Mouse (Mus musculus) testis, postnatal 10 days (tissue): ENCODE results near the gene Pcgf3.
"Not testable (repeated sequence)": the region's sequence is repeated elsewhere in the genome, so short reads cannot be mapped to it uniquely, and the experiment has no call there.

ENCODE experiments used
- DNase-seq: peaks from one replicate; pipeline ENCODE4 v3.0.0; 2021; ENCODE audit warnings: low spot score

Gene Pcgf3

DNA sequence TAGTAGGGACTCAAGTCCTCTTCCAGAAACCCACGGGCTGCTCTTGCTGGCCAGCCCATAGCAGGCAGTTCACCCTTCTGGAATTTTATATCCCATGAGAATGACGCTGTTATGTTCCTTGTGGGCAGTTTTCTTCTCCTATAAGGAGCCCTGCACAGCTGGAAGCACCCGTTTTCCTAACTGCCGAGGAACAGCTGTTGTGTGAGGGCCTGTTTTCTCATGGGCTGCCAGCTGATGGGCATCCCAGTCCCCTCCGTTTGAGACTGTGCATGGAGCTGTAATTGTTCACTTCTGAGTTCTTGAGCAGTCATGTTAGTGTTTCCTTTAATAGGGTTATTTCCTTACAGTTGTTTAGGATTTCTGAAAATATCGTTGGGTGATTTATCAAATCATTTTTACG, 8.6 kb downstream of the Pcgf3 start:
- no peak for DNase-seq

DNA sequence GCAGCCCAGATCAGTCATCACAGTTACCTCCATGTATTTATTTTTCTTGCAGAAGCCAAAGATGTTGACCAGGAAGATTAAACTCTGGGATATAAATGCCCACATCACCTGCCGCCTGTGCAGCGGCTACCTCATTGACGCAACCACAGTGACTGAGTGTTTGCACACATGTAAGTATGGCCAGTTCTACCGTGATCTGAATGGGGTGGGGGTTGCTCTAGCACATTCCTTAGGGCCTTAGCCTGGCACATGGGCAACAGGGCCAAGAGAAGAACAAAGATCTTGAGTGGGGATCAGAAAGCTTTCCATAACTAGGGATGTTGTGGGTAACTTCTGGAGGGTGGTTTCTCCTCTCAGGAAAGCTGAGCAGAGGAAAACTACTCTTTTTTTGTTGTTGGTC, 12.7 kb downstream of the Pcgf3 start:
- no peak for DNase-seq

DNA sequence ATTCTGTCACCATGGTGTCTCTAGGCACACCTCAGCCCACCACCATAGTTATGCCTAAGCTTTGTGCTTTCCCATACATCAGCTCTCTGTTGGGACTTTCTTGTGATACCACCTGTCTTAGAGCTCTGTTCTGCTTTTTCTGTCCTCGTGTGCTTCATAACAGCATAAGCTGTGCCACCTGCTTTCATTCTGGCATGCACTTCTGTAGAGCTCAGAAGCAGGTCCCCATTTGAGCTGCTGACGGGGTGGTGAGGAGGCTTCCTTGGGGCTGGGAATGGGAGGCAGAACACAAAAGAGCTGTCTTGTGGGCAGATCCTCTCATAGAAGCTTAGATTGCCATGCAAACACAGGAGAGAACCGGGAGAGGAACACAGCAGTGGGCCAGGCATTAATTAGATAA, 14.9 kb downstream of the Pcgf3 start:
- no peak for DNase-seq

DNA sequence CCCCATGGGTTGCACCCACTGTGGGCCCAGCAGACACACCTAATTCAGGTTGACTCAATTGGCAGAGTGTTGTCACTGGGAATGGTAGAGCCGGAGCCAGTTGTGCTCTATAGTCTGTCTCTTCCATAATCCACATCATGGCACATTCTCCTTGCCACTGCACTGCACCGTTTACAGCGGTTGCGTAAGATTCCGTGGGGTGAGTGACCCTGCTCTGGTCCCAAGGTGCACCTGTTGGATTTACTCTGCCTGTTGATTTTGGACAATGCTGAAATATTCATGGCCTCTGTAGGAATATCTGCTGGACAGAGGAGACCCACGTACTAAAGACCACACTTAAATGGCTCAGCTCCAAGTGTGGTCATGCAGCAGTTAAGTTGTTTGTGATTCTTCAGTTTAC, 22.0 kb downstream of the Pcgf3 start:
- DNase-seq, result no peak

DNA sequence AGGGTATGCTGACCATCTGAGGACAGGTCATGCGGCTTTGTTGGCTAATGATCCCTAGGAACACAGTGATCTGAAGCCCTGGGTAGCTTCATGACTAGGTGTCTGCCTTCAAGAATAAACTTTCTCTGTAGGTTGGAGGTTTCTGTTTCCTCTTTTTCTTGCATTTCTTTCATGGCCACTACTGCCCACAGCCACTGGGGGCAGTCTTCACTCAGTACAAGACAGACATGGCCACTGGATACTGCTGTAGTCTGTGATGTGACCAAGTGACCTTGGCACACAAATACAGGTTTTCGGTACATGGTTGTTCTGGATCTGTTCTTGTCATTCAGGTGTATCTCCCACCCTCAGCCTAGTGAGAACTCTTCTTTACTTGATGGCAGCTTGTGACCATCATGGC, 24.2 kb downstream of the Pcgf3 start:
- DNase-seq, result no peak

DNA sequence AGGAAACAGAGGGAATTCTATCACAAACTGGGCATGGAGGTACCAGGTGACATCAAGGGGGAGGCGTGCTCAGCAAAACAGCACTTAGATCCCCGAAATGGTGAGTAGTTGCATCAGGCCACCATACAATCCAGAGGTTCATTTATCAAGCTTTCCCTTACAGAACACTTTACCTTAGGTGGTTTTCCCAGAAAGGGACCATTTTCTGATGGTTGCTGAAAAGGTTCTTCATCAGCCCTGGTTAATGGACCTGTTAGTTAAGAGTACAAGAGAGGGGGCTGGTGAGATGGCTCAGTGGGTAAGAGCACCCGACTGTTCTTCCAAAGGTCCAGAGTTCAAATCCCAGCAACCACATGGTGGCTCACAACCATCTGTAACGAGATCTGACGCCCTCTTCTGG, 25.1 kb downstream of the Pcgf3 start:
- not testable (repeated sequence) for DNase-seq

DNA sequence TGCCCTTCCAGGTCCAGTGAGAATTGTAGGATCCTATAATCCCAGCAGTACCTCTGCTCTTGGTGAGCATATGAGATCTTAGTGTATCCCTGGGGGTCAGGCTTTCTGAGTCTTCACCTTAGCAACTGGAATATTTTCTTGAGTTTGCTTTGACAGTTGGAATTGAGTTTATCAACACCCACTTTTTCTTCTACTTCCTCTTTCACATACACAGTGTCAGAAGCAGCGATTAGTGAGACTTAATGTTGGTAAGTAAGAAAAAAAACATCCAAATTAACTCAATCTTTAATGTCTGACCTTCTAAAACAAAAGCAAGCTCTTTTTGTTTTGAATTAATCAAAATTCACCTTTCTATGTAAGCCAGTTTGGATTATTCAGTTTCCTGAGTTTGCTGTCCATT, 40.5 kb downstream of the Pcgf3 start:
- no peak for DNase-seq

DNA sequence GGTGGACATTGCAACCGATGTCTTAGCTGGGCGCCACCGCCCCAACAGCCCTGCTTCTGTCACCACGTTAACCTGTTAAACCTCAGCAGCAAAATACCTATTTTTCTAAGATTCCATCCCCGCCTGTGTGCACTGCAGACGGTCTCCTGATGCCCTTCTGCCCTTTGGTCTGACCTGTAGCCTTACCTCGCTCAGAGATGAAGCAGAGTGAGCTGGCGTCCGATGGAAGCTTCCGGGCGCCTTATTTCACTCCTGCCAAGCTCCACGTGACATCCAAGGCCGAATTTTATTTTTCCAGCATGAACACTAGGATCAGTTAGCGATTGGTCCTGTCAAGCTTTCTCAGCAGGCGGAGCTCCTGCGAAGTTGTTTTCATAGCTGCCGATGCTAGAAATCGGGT, 41.3 kb downstream of the Pcgf3 start:
- no peak for DNase-seq

DNA sequence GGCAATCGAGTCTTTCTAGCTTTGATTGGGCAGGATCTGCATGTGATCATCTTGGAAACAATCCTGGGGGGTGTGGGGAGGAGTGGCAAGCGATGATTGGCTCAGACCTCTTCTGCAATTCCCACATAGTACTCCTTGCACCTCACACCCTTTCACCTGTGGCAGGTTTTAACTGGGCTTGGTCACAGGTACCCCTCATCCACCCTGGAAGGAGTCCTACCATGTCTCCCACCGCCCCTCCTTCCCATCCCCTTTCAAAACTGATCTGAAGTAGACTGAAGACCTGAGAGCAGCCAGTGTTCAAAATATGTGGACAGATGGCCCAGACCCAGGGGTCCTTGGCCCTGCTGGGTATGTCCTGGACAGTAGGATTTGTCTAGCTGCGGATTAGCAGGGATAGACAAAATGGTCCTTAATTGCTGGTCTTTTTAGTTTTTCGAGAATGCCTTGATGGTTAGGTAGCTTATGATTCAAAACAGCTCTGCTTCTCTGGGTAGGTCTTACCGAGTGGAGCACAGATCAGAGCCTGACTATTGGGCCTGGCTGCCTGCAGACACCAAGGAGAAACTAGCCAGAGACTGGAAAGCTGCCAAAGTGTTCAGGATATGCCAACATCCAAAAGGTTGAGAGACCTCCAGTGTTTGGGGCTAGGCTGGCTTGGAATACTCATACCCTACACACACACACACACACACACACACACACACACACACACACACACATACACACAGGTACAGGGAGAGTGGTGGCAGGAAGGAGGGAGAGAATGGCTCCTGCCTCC, 54.7 kb downstream of the Pcgf3 start:
- DNase-seq, result no peak

DNA sequence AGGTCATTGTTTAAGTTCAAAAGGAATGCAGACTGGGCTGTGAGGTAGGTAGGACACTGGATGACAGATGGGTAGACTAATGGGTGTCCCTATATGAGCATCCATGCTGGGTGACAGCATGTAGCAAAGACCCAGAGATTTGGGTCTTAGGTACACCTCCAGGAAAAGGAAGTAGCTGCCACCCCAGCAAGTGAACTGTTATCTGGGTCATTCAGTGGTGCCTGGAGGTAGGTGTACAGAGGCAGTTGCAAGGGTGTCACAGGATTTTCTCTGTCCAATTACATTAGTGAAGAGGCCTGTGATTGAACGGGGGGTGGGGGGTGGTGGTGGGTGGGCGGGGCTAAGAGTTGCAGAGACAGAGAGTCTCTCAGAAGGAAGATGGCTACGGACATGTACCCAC, 55.6 kb downstream of the Pcgf3 start:
- no peak for DNase-seq

DNA sequence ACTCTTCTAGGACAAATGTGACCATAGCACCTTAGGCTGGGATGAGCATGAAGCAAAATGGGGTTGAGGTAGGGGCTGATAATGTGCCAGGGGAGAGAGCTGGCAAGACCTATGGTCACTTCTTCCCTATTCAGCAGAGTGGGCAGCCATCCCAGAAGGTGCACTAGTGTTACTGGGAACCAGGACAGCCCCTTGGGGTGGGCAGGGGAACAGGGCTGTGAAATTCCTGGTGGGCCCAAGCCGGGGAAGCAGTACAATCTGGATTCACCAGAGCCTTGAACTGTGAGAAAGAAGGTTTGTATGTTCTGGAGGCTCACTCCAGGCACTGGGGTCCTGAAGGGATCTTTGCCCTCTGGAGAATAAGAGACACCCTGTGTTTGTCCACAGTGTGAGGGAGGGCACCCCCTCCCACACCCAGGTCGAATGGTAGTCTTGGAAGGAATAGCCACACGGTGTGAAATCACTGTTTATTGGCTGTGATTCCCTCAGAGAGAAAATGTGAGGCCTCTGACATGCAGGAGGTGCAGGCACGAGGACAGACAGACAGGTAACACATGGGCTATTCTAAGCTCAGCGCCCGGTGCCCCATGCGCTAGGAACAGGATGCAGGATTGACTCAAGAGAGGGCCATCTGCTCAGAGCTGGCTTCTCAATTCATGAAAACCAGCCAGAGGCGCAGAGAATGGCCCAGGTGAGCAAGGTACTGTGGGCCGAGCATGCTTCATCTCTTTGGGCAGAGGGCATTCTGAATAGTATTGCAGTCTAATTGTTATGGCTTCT, 57.3 kb downstream of the Pcgf3 start:
- no peak for DNase-seq

DNA sequence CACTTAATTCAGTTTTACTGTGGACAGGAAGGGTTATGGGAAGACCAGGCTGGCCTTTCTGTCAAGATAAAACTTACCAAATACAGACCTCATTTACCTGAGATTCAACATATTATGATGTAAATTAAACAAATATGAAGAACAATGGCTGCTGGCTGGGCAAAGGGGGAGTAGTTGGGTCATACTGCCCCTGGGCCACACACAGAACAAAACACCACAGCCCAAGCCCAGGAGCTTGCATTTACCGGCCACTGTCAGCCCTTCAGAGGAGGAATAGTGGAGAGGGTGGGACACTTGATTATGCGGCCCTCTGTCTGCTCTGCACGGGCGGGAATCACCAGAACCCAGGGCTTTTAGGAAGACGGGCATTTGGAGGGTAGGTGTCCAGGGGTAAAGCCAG, 57.9 kb downstream of the Pcgf3 start:
- DNase-seq, result no peak

DNA sequence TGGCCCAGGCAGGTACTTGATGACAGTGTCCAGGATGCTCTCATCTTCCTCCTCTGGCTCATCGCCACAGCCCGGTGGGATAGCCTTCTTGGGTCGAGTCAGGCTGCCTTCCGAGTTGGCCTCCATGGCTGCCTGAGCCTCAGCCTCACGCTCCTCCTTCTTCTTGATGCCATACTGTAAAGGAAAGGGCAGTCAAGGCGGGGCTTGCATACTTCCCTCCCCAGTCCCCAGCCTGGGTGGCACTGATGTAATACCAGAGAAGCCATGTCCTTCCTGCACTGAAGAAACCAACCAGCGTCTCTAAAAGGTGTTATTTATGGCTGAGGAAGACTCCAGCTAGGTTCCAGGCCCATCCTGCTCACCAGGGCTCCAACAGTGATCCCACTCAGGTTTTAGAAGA, 59.1 kb downstream of the Pcgf3 start:
- no peak for DNase-seq

DNA sequence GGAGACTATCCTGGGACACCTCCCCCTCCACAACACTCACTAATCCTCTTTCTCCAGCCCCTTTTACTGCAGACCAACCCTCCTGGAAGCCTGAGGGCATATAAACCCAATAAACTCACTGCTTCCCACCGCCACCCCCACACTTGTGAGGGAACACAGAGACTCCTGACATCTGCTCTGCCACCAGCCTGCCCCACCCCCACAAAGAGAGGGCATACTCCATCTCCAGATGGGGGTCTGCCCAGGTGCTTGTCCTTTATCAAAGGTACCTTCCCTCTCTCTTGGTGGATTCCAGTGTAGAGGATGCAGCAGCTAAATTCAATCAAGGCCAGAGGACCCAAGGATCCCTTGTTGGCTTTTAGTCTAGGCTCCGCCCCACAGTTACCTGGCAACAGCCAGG, 60.0 kb downstream of the Pcgf3 start:
- DNase-seq, result no peak

DNA sequence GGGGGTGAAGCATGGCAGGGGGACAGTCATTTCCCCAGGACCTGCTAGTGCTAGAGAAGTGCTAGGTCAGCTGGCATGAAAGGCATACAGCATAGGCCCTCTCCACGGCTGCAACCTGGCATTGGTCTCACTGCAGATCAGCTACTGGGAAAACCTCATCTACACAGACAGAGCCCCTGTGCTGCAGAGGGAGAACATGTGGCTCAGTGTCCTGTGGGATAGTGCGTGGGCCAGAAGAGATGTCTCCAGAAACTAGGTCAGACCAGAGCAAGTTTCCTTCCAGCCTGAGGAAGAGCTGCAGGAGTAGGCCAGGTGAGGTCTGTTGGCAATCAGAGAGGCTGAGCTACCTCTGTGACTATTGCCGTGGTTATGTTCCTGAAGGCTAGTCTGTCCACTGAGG, 60.9 kb downstream of the Pcgf3 start:
- no peak for DNase-seq

DNA sequence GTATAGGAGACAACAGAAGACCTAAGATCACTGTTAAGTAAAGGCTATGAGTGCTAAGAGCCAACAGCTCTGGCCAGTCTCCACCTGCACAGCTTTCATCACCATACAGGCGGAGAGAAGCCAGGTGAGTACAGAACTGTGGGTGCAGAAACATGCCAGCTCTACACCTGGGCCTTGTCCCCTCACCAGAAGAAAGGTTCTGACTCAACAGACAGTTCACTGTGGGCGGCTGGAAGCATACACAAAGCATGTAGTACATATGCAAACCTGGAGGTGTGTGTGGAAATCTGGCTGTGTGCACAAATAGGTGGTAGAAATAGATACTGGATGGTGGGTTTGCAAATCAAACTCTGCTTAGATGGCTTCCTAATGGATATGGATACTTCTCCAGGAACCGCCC, 61.6 kb downstream of the Pcgf3 start:
- DNase-seq, result no peak

DNA sequence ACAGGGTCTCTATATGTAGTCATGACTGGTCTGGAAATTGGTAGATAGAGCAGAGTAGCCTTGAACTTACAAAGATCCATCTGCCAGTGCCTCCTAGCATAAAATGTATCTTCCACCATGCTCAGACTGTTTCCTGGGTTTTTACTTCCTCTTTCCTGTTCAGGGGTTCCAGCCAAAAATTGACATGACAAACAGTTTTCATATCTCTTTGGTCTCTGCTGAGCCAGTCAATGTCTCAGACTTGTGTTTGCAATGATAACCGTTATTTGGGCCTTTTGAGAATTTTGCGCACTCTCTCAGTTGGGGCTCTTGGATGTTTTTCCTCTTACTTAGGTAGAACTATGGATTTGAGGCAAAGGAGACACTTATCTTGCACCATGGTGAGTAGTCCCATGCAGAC, 73.2 kb downstream of the Pcgf3 start:
- DNase-seq, result no peak

DNA sequence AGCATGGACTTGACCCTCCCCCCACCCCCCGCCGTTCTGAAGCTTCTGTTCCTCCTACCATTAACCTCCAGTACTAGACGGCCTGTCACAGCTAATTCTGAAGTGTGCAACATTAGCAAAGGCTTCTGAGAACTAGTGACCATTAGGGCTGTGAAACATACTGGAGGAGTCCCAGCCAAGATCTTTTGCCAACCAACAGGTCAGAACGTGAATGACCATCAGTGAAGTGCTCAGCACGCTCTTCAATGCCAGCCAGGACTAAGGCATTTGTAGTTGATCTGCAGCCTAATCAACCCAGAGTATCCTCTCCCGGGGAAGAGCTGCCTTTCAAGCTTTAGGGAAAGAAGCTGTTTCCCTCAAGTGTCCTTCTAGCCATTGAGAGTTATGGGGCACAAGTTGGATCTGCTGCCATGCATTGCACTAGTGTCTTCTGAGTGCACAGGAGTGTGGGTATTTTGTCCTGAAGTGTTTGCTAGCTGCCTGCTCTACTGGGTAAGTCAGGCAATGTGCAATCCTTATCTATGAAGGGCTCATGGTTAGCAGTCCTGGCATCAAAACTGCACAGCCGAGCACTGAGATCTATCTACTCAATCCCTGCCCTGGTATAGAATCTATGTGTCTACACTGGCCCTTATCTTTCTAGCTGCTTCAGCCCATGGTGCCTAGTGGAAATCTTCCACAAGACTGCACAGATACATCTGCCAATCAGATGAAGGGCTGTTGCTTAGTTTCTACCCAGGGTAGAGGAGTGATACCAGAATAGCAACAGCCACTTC, 82.7 kb downstream of the Pcgf3 start:
- no peak for DNase-seq

DNA sequence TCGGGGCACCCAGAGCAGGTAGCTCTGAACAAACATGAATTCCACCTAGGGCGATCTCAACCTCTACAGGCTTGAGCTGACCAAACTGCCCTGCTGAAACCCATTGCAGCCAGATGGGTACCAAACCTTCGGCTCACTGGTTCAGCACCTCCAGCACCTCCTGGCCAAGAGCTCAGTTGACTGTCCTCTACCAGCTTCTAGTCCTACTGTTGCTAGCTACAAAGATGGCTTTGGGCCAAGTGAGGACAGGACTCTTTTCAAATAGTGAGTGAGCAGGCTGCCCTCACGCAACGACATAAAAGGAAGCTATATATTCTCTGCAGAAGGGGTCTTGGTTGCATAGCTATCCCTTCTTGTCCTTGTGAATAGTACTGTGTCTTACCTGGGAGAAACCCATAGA, 86.6 kb downstream of the Pcgf3 start:
- DNase-seq, result no peak

DNA sequence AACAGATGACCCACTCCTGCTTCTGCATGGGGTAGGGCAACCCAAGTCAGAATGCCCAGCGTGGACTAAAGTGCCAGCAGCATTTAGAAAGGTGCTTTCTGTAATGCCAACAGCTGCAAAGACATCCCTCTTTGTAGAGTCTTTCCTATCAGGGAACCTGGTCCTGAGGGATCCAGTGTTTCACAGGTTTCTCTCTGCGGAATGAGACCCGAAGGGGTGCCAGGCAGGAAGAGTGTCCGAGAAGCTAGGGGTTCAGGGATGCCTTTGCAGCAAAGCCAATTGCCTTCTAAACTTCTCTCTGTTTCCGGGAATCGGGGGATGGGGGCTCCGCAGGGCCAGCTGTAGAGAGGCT, 88.1 kb downstream of the Pcgf3 start:
- no peak for DNase-seq

DNA sequence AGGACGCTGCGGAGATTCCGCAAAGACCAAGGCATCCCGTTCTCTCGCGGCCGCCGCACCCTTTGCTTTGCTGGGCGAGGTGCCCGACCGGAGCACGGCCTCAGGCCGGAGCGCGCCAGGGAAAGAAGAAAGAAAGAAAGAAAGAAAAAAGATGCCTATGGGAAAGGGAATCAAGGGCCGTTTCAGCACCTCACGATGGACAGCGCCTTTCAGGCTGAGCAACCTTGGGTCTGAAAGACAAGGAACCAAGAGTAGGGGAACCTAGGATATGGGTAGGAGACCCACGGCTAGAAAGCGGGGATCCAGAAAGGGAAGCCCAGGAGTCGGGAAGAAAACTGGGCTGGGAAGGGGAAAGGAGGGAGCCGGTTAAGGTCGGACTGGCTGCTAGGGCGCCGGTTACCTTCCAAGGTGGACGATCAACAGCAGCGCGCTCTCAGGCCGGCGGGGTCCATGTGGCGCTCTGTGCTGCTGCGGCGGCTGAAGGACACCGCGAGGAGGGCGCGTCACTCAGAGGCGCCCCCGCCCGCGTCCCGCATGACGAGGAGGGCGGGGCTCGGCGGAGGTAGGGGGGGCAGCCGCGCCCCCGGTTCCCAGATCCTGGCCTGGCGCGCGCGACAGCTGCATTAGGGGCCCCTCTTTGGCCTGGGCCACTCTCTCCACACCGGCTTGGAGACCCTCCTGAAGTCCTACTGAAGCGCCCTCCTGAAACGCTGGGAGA, 88.6 kb downstream of the Pcgf3 start, which contains the start of gene Cplx1:
Gene Cplx1, minus strand, starts transcription at position 536 of the 718 bp plus-strand sequence.
- peak; percentile 84 for DNase-seq

DNA sequence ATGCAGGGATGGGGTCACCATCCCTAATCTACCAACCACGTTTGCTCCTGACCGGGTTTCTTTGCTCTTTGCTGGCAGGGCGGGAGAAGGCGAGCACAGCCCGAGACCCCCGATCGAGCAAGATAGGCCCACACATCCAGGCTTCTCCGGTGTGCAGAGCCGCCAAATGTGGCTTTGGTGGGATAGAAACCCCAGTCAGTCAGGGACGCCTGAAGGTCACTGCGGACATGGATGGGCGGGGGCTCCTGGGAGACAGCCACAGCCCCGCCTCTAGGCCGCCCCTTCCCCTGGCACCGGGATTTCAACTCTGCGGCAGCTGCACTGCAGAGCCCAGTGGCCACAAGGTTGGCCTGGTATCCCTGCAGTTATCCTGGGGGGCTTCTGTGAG, 89.2 kb downstream of the Pcgf3 start:
- DNase-seq, result peak; percentile 43
